Mouse (Mus musculus) CH12.LX (cell line): Measurements from ENCODE around the gene Slc4a4. TPM values are rescaled to one million over a fixed set of nuclear protein-coding genes. Genes with fewer than 3 reads are reported as not detected.

Experiments
- DNase-seq: peaks from one replicate; pipeline ENCODE4 v3.0.0-alpha.2; 2013; ENCODE audit errors: extremely low read depth
- H3K27ac ChIP-seq: 2 replicates; pipeline ENCODE4 v1.5.1; 2012; ENCODE audit warnings: low read depth, mild to moderate bottlenecking, control low read depth, moderate library complexity; ENCODE audit not compliant: insufficient read depth
- H3K27me3 ChIP-seq: replicated peaks from 2 replicates; pipeline ENCODE3; 2012; ENCODE audit warnings: inconsistent platforms
- H3K36me3 ChIP-seq, 2 experiments: replicated peaks in 1 of 2; 2 replicates each; pipeline versions ENCODE3 to v1.6.1; 2012; ENCODE audit warnings: inconsistent platforms in 1 of 2, low read length in 1 of 2, mild to moderate bottlenecking in 1 of 2, mixed read lengths in 1 of 2, moderate library complexity in 1 of 2; ENCODE audit not compliant: control insufficient read depth in 1 of 2, insufficient read depth in 1 of 2
- H3K4me1 ChIP-seq, 2 experiments: 2 replicates each; pipeline ENCODE4 v1.6.1; 2012; ENCODE audit warnings: inconsistent platforms in 1 of 2, moderate library complexity in 1 of 2; ENCODE audit not compliant: insufficient read depth in 2 of 2, control insufficient read depth in 1 of 2
- H3K4me2 ChIP-seq: 2 replicates; pipeline ENCODE4 v1.6.1; 2012; ENCODE audit warnings: low read depth, mild to moderate bottlenecking, control low read depth; ENCODE audit not compliant: poor library complexity, insufficient read depth, severe bottlenecking
- H3K4me3 ChIP-seq, 3 experiments: fragments of 150-350 bp in 1 of 3; sonication (generic) in 1 of 3; replicated peaks in 1 of 3; 2 replicates each; pipeline versions ENCODE3 to v1.5.1; 2011 to 2012; ENCODE audit warnings: low read depth in 2 of 3, low read length in 2 of 3, mild to moderate bottlenecking in 2 of 3, moderate library complexity in 2 of 3, control low read depth in 1 of 3, improper control_type of control experiment in 1 of 3, inconsistent platforms in 1 of 3, mixed read lengths in 1 of 3; ENCODE audit not compliant: poor library complexity in 1 of 3
- H3K79me2 ChIP-seq: replicated peaks from 2 replicates; pipeline ENCODE4 v1.6.1; 2012; ENCODE audit warnings: mild to moderate bottlenecking, moderate library complexity; ENCODE audit not compliant: control insufficient read depth, poor library complexity, insufficient read depth, severe bottlenecking; ENCODE audit errors: extremely low read depth
- H3K9ac ChIP-seq: 2 replicates; pipeline ENCODE4 v1.6.1; 2012; ENCODE audit warnings: low read depth, mild to moderate bottlenecking, control low read depth, moderate library complexity; ENCODE audit not compliant: insufficient read depth
- H3K9me3 ChIP-seq: replicated peaks from 2 replicates; pipeline ENCODE3; 2012; ENCODE audit warnings: low read length, inconsistent platforms, mixed read lengths
- BHLHE40 ChIP-seq: IDR thresholded peaks from 2 replicates; pipeline ENCODE4 v1.6.1; 2011; ENCODE audit warnings: mild to moderate bottlenecking, low read depth, low read length, improper control_type of control experiment
- CHD1 ChIP-seq: IDR thresholded peaks from 2 replicates; pipeline ENCODE4 v1.6.1; 2012; ENCODE audit warnings: low read depth, low read length, improper control_type of control experiment, inconsistent platforms
- CTCF ChIP-seq, 2 experiments: IDR thresholded peaks in 1 of 2; conservative IDR thresholded peaks in 1 of 2; 2 replicates each; pipeline ENCODE4 v1.5.1; 2011 to 2012; ENCODE audit warnings: low read depth in 2 of 2, low read length in 2 of 2, improper control_type of control experiment in 1 of 2, inconsistent platforms in 1 of 2, mild to moderate bottlenecking in 1 of 2, moderate library complexity in 1 of 2
- ELF1 ChIP-seq: IDR thresholded peaks from 2 replicates; pipeline ENCODE4 v1.6.1; 2014; ENCODE audit warnings: low read depth, mild to moderate bottlenecking, inconsistent platforms, low read length, improper control_type of control experiment
- EP300 ChIP-seq: IDR thresholded peaks from 2 replicates; pipeline ENCODE4 v1.6.1; 2011; ENCODE audit warnings: low read length, improper control_type of control experiment
- IRF4 ChIP-seq: IDR thresholded peaks from 2 replicates; pipeline ENCODE4 v1.6.1; 2014; ENCODE audit warnings: low read depth, mild to moderate bottlenecking, inconsistent platforms, low read length, improper control_type of control experiment
- JUN ChIP-seq: IDR thresholded peaks from 2 replicates; pipeline ENCODE4 v1.6.1; 2011; ENCODE audit warnings: low read depth, mild to moderate bottlenecking, low read length, improper control_type of control experiment, moderate library complexity; ENCODE audit not compliant: insufficient read depth
- MAFK ChIP-seq: IDR thresholded peaks from 2 replicates; pipeline ENCODE4 v1.6.1; 2011; ENCODE audit warnings: low read length, improper control_type of control experiment; ENCODE audit not compliant: insufficient replicate concordance
- MAX ChIP-seq: IDR thresholded peaks from 2 replicates; pipeline ENCODE4 v1.6.1; 2011; ENCODE audit warnings: low read length, improper control_type of control experiment
- MXI1 ChIP-seq: IDR thresholded peaks from 2 replicates; pipeline ENCODE4 v1.6.1; 2011; ENCODE audit warnings: mild to moderate bottlenecking, low read depth, low read length, improper control_type of control experiment
- RCOR1 ChIP-seq: conservative IDR thresholded peaks from 2 replicates; pipeline ENCODE4 v1.6.1; 2012; ENCODE audit warnings: low read depth, mild to moderate bottlenecking, inconsistent platforms, low read length, improper control_type of control experiment
- SIN3A ChIP-seq: IDR thresholded peaks from 2 replicates; pipeline ENCODE4 v1.6.1; 2012; ENCODE audit warnings: low read length, improper control_type of control experiment, inconsistent platforms
- SMC3 ChIP-seq: IDR thresholded peaks from 2 replicates; pipeline ENCODE4 v1.6.1; 2011; ENCODE audit warnings: low read depth, low read length, improper control_type of control experiment
- ZC3H11A ChIP-seq: IDR thresholded peaks from 2 replicates; pipeline ENCODE4 v1.6.1; 2012; ENCODE audit warnings: low read depth, mild to moderate bottlenecking, inconsistent platforms, low read length, improper control_type of control experiment
- ZMIZ1 ChIP-seq: IDR thresholded peaks from 2 replicates; pipeline ENCODE4 v1.6.1; 2012; ENCODE audit warnings: low read depth, mild to moderate bottlenecking, inconsistent platforms, low read length, improper control_type of control experiment
- ZNF384 ChIP-seq: IDR thresholded peaks from 2 replicates; pipeline ENCODE4 v1.6.1; 2012; ENCODE audit warnings: low read depth, low read length, improper control_type of control experiment, inconsistent platforms
- dilution Hi-C: fragments of 300-500 bp; cut with MboI; formaldehyde crosslinking; loops from 2 replicates; pipeline ENCODE4 v1.14.3; 2020; ENCODE audit warnings: low sequenced_read_pairs; ENCODE audit not compliant: extremely low pct_unique_long_range_greater_than_20kb, extremely low pct_ligation_motif_present
- in situ Hi-C: fragments of 300-500 bp; cut with MboI; formaldehyde crosslinking; loops from 3 replicates; pipeline ENCODE4 v1.14.3; 2019; ENCODE audit warnings: low sequenced_read_pairs, low pct_ligation_motif_present, low pct_unique_long_range_greater_than_20kb, mixed read lengths
- polyA plus RNA-seq: library from polyadenylated mRNA; unstranded; fragments of >175 nt; gene quantifications from 2 replicates; pipeline ENCODE4 v1.2.1, GENCODE M21; 2012; ENCODE audit warnings: low read depth; ENCODE audit not compliant: insufficient read length
- total RNA-seq, 2 experiments: library from RNA; depleted of rRNA; stranded (reverse); fragments of 300-350 nt in 1 of 2; fragments of >200 nt in 1 of 2; gene quantifications; 2 replicates each; pipeline ENCODE4 v1.2.3; 2012 to 2014

Gene Slc4a4
- total and polyA plus RNA-seq, 3 experiments = not detected

GRCm38 (mm10) chr5:88939782-88940181 is 53.2 kb downstream of the Slc4a4 start:
- DNase-seq = no peak
- Histone ChIP-seq H3K36me3 (no peaks in the 10 kb centered on the region), H3K4me1 (no peaks in the 10 kb centered on the region)
- no peak for TF ChIP-seq MAX
- no peak for TF ChIP-seq ZMIZ1
- no peak for TF ChIP-seq SIN3A
- no peak for TF ChIP-seq MXI1
- no peak for TF ChIP-seq BHLHE40
- no peak for TF ChIP-seq CHD1
- no peak for TF ChIP-seq ZNF384
- TF ChIP-seq, all 38 proteins: peak for 0
- H3K4me3 ChIP-seq = no peak overlapping the region
- no peak overlapping the region for H3K9ac ChIP-seq
- H3K27ac ChIP-seq = no peak overlapping the region
- dilution Hi-C loops = no loop called here
- in situ Hi-C loops = no loop called here
- H3K79me2 ChIP-seq = no peaks in the 10 kb centered on the region
- no peaks in the 10 kb centered on the region for H3K9me3 ChIP-seq
- H3K4me2 ChIP-seq = no peak overlapping the region
- H3K27me3 ChIP-seq = no peaks in the 10 kb centered on the region

GRCm38 (mm10) chr5:88941905-88942304 is 55.3 kb downstream of the Slc4a4 start:
- no peaks in the 10 kb centered on the region for H3K79me2 ChIP-seq
- no peaks in the 10 kb centered on the region for H3K9me3 ChIP-seq
- no peak overlapping the region for H3K4me2 ChIP-seq
- H3K27me3 ChIP-seq = no peaks in the 10 kb centered on the region
- H3K4me1 ChIP-seq = no peaks in the 10 kb centered on the region
- no peak for TF ChIP-seq MAFK
- no peak for TF ChIP-seq BHLHE40
- TF ChIP-seq SIN3A = no peak
- TF ChIP-seq SMC3 = no peak
- no peak for TF ChIP-seq IRF4
- TF ChIP-seq ELF1 = no peak
- no peak for TF ChIP-seq RCOR1
- no peak for TF ChIP-seq ZNF384
- no peak for TF ChIP-seq EP300
- no peak for TF ChIP-seq CTCF (conservative IDR thresholded peaks at IDR 0.05 in 1 of 2, IDR thresholded peaks at IDR 0.05 in 1 of 2; ENCODE audit: low read depth in 2 of 2, low read length in 2 of 2)
- TF ChIP-seq ZC3H11A = no peak
- no peak for TF ChIP-seq JUN
- no peak for TF ChIP-seq MXI1
- TF ChIP-seq CHD1 = no peak
- dilution Hi-C loops (no loop called here), in situ Hi-C loops (no loop called here)
- H3K4me3 ChIP-seq = no peak overlapping the region
- H3K36me3 ChIP-seq = no peaks in the 10 kb centered on the region
- H3K27ac ChIP-seq = no peak overlapping the region
- H3K9ac ChIP-seq = no peak overlapping the region
- no peak for DNase-seq
